Mouse (Mus musculus): Measurements from ENCODE around the gene Begain.

- TF ChIP-seq CTCF (IDR thresholded peaks at IDR 0.05; ENCODE audit: control insufficient read depth, insufficient read depth, insufficient replicate concordance, low read depth, low read length) (no peak), POLR2A (IDR thresholded peaks at IDR 0.05; ENCODE audit: control insufficient read depth, low read depth, low read length) (no peak)
Observed at GRCm38 (mm10) chr12:109049949-109050348, 18.1 kb downstream of the Begain start.

All from testis, adult 2 months (tissue).